Mouse (Mus musculus) brain, embryonic 14.5 days (tissue): ENCODE data around the gene Pik3cb.

Experiments used
- CTCF ChIP-seq: fragments of 200-500 bp; IDR thresholded peaks from 2 replicates; pipeline ENCODE4 v1.5.1; 2012; ENCODE audit warnings: inconsistent platforms, mild to moderate bottlenecking, moderate library complexity, borderline replicate concordance; ENCODE audit not compliant: insufficient read depth, insufficient read length; ENCODE audit errors: extremely low read depth
- POLR2A ChIP-seq: fragments of 200-500 bp; IDR thresholded peaks from 2 replicates; pipeline ENCODE4 v1.6.1; 2012; ENCODE audit warnings: mild to moderate bottlenecking, inconsistent platforms, borderline replicate concordance; ENCODE audit not compliant: poor library complexity, insufficient read depth, insufficient read length, severe bottlenecking; ENCODE audit errors: extremely low read depth

DNA sequence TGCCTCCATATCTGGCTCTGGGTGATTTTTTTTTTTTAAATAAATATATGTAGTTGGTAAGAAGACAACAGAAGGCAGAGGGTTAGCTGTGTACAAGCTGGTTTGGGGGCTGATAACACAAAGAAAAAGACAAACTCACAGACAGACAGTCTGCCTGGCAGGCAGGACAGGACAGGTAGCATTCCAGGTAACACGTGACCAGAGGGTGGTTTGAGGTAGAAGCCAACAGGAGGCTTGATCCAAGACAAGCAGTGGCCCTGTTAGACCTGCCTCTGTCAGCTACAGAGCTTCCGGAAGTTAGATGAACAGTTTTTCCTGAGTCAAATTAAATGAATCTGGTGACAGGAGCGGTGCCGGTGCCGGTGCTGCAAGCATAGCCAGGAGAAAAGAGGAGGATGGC, 26.5 kb upstream of the Pik3cb start:
- TF ChIP-seq CTCF (no peak), POLR2A (no peak)
